Mouse (Mus musculus) spleen, postnatal 10 days (tissue): ENCODE results near the gene Map3k7.
"Not testable (repeated sequence)": the region's sequence is repeated elsewhere in the genome, so short reads cannot be mapped to it uniquely, and the experiment has no call there.

Source experiments
- DNase-seq, 2 experiments: peaks; one replicate each; pipeline ENCODE4 v3.0.0; 2021 to 2022; ENCODE audit warnings: low spot score in 2 of 2

Gene Map3k7

DNA sequence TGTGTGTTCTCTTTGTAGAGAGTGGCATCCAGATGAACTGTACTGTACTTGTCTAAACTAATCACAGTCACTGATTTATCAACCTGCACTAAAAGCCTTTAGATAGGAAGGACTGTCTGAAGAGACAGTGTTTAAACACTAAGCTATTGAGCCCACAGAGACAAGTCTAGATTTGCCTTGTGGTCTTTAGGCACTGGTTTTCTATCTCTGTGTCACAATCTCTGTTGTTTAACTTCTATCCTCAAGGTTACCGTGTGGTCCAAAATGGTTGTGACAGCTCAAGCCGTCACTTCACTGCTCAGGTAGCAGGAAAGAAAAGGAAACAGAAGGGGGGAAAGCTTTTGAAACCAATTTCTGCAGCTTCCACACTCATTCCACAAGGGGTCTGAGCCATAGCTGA is 29.5 kb downstream of the Map3k7 start:
- DNase-seq = no peak

DNA sequence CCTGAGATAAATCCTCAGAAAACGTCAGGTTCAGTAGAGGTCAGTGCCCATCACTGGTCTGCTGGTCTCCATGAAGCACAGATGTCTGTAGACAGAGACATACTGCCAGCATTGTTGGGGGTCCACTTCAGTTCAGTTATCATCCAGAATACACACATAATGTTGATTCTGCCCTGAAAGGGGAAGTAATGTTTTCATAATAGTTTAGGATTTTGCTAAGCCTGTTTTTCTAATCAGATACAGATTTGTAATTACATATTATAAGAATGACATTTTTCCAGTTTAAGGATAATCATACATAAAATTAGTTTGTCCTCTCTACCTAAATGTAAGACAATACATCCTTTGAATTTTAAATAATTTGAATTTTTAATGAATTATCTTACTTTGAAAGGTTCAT is 30.0 kb downstream of the Map3k7 start:
- DNase-seq = no peak

GRCm38 (mm10) chr4:32001498-32001897 is 37.6 kb downstream of the Map3k7 start:
- DNase-seq = no peak

DNA sequence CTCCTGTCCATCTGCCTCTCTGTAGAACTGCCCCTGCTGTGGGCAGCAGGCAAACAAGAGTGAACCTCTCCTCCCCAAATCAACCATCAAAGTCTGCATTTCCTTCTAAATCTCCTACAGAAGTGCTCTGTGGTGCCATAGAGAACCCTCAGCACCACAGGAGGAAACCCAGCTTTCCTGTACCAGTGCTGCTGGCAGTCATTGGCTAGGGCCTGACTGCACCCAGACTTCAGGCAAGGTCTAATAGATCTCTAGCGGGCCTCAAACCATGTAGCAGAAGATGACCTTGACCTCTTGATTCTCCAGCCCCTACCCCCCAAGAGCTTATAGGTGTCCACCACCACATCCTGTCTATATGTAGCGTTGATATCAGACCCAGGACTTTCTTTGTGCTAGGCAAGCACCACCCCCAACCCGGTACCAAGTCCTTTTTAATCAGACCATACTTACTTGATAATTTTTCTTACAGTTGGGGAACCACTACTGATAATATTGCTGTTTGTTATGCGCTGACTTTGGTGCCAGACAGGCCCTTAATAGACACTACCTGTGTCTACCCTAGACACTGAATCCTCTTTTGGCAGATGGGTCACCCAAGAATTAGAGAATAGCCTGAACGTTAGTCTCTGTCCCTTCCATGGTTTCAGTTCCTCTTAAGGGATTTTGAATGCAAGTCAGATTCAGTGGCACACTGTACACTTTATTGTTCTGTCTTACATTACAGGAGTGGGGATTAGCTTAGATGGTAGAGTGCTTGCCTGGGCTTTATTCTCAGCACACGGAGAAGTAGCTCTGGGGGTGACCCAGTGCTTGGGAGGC is 41.1 kb downstream of the Map3k7 start:
- DNase-seq = no peak

DNA sequence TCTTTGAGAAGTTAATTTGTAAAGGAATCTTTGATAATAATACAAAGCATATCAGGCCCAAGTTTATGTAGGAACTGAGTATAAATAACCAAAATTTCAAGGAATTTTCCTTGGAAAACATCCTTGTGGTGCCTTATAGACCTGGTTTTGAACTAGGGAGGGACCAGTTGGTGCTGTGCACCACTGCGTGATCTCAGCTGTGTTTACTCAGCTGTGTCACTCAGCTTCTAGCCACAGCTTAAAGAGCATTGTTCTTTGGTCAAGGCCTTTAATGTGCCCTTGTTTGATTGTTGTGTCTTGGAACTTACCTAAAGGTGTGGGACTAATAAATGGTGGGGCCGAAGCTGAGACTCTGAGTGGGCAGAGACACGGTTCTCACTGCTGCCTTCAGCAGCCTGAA is 43.3 kb downstream of the Map3k7 start:
- no peak for DNase-seq

- no peak for DNase-seq
These were observed 44.2 kb downstream of the Map3k7 start for GRCm38 (mm10) chr4:32008095-32008494.

- DNase-seq = no peak
These were observed 46.9 kb downstream of the Map3k7 start for GRCm38 (mm10) chr4:32010808-32011207.

DNA sequence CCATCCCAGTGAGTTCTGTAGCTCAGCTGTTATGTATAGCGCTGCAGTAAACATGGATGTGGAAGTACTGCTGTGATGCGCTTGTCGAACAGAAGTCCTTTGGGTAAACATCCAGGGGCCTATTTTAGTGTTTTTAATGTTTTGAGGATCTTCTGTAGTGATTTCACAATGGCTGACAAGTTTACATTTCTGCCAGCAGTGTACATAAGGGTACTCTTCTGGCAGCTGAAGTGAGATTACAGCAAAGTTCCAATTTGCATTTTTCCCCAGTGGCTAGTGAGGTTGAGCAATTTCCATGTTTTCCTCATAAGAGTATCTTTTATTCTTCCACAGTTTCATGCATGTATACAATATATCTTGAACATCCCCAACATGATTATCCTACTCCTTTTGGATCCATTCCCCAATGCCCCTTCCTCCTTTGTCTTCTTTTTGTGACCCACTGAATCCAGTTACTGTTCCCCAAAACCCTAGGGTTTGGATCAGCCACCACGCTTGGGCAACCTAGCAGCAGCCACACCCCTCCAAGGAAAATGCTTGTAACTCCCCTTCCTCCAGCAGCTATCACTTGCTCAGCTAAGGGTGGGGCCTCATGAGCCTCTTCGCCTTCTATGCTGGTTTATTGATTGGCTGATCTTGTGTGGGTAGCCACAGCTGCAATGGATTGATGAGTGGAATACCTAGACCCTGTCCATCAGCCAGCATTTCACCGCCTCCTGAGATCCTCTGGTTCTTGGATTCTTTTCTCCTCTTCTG is 47.5 kb downstream of the Map3k7 start:
- no peak for DNase-seq

GRCm38 (mm10) chr4:32021131-32021530 is 57.2 kb downstream of the Map3k7 start:
- DNase-seq = no peak

GRCm38 (mm10) chr4:32022321-32022720 is 58.4 kb downstream of the Map3k7 start:
- DNase-seq = no peak

DNA sequence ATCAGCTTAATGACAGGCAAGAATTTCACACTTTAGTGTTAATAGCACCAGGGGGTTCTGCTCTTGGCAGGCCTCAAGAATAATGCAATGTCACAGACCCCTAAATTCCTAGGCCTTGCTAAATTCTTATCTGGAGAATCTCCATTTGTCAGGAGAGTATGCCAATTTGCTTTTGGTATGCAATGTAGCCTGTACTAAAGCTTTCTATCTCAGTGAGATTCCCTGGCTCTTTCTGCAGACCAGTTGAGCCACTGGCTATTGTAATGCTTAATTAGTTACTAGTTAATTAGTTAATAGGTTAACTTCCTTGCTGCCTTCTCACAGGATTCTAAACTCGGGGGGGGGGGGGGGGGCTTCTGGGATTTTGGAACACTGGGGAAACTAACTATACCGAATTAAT is 60.3 kb downstream of the Map3k7 start:
- DNase-seq = not testable (repeated sequence)

- DNase-seq = no peak
These were observed 61.2 kb downstream of the Map3k7 start for GRCm38 (mm10) chr4:32025105-32025504.

DNA sequence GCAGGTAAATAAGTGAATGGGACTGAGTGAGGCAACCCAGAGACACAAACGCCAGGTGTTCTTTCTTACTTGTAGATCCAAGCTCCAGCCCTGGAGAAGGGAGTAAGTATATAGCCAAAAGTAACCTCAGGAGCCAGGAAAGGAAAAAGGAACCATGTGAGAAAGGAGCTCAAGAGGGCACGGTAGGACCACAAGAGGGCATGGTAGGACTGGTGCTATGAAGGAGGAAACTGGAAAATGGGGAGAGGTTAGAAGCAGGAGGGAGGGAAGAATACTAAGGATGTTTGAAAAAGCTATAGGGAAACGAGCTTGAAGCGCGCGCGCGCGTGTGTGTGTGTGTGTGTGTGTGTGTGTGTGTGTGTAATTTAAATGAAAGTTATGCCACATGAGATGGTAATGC is 63.2 kb downstream of the Map3k7 start:
- DNase-seq = no peak

DNA sequence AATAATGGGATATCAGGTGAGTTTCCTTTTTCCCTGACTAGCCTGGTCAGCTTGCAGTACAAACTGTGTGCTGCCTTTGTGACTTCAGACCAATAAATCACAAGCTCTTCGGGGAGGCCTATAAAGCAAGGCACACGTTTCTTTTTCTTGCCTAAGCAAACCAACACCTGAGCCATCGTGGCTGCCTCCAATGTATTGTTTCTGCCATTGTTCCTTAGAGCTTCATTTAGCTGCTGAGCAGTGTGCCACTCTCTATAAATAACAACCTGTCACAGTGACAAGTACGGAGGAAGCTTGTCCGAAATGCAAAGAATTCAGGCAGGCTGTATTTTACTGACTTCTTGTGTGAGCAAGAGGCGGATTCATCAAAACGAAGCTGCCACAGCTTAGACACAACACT is 73.4 kb downstream of the Map3k7 start:
- no peak for DNase-seq

GRCm38 (mm10) chr4:32041741-32042452 is 78.0 kb downstream of the Map3k7 start:
- no peak for DNase-seq

- no peak for DNase-seq
These were observed 81.3 kb downstream of the Map3k7 start for GRCm38 (mm10) chr4:32045234-32045633.

GRCm38 (mm10) chr4:32049824-32050223 is 85.9 kb downstream of the Map3k7 start:
- no peak for DNase-seq

DNA sequence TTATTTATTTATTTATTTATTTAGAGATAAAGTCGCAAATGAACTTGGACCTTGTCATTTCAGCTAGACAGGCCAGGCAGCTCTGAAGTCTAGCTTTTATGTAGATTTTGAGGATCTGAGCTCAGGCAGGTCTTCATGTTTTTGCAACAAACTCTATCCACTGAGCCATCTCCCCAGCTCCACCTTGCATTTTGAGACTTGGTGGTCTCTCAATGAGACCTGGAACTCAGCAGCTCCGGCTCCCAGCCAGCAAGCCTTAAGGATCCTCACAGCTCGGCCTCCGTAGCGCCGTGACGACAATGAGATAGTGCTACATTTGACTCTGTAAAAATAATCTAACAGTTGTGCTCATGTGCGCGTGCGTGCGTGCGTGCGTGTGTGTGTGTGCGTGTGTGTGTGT is 89.3 kb downstream of the Map3k7 start:
- no peak for DNase-seq

DNA sequence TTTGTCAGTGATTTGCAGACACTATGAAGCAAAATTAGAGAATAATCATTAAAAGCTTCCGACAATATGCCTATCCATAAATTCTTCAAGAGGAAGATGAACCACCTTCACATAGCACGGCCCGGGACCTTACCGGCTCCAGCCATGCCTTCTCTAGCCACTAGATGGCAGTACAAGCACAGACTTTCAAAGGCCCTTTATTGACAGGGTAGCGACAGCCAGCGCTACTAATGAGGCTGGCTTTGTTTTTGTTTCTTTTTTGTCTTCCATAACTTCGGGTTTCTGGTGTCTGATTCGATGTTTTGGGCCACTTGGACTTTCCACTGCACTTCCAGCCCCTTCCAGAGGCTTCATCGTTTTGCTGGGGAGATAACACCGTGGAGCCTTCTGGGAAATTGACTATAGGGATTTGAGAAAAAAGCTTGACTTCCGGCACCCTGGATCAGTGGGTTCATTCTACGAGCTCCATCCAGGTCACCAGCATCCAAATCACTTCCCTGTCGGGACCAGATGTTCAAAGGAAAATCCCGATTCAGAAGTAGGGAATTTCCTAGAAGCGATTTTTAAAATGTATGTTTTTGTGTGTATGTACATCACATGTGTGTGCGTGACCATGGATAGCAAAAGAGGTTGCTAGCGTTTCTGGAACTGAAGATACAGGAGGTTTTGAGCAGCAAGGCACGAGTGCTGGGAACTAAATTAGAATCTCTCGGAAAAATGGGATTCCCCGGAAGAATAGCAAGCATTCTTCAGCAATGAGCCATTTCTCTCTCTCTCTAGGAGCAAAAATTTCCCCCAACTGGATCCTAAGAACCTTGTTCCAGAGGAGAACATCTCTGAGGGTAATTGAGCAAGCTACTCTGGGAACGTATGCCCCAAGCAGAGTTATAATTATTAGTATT is 91.5 kb downstream of the Map3k7 start:
- peak; percentile 66 to 83 for DNase-seq

DNA sequence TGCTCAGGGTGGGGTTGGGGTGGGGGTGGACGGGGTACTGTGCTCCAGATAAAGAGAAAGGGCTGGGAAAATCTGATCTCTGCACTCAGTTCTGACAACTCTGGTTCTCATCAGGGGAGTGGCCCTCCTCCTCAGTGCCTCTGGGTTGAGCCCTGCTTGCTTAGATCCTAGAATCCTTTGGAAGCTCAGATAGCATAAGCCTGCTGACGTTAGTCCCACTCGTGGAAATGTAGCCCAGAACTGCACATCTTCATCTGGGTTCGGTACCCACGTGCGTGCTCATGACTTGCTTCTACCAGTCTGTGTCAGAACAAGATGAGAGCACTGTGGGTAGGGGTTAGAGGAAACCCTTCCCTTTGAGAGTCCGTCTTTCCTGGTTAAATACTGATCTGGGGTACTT is 92.5 kb downstream of the Map3k7 start:
- DNase-seq = no peak

GRCm38 (mm10) chr4:32057102-32057501 is 93.2 kb downstream of the Map3k7 start:
- peak in 1 of 2 experiments; percentile 36 for DNase-seq
